Mouse (Mus musculus) WW6 (cell line): ENCODE data around the gene Arl6ip5.
A peak's percentile ranks its signal among the peaks of the same experiment; 100 is the strongest.
"Not testable (repeated sequence)": the region's sequence is repeated elsewhere in the genome, so short reads cannot be mapped to it uniquely, and the experiment has no call there.

Source experiments
- DNase-seq: peaks from one replicate; pipeline ENCODE4 v3.0.0-alpha.2; 2013; ENCODE audit warnings: low read depth, low spot score

Arl6ip5 gene

GRCm38 (mm10) chr6:97223566-97223965 is 13.1 kb downstream of the Arl6ip5 start:
- DNase-seq = no peak

GRCm38 (mm10) chr6:97224505-97224904 is 14.0 kb downstream of the Arl6ip5 start:
- no peak for DNase-seq

- DNase-seq = no peak
Observed at GRCm38 (mm10) chr6:97226083-97226491, 15.6 kb downstream of the Arl6ip5 start.

GRCm38 (mm10) chr6:97227067-97227847 is 16.8 kb downstream of the Arl6ip5 start:
- DNase-seq = no peak

- no peak for DNase-seq
Observed at GRCm38 (mm10) chr6:97234911-97235668, 24.6 kb downstream of the Arl6ip5 start.

GRCm38 (mm10) chr6:97236088-97236487 is 25.6 kb downstream of the Arl6ip5 start:
- no peak for DNase-seq

GRCm38 (mm10) chr6:97239360-97239759 is 28.9 kb downstream of the Arl6ip5 start:
- DNase-seq = no peak

GRCm38 (mm10) chr6:97240092-97240491 is 29.6 kb downstream of the Arl6ip5 start:
- no peak for DNase-seq

- no peak for DNase-seq
Observed at GRCm38 (mm10) chr6:97242522-97242921, 32.0 kb downstream of the Arl6ip5 start.

- DNase-seq = no peak
Observed at GRCm38 (mm10) chr6:97245200-97245599, 34.7 kb downstream of the Arl6ip5 start.

- peak; percentile 26 for DNase-seq
Observed at GRCm38 (mm10) chr6:97250966-97251365, 40.5 kb downstream of the Arl6ip5 start.

GRCm38 (mm10) chr6:97252086-97252485 is 41.6 kb downstream of the Arl6ip5 start:
- no peak for DNase-seq

GRCm38 (mm10) chr6:97252711-97253221 is 42.3 kb downstream of the Arl6ip5 start, which contains the start of gene Lmod3:
Gene Lmod3, minus strand, starts transcription at chr6:97252759.
- no peak for DNase-seq

- DNase-seq = no peak
Observed at GRCm38 (mm10) chr6:97258489-97258888, 48.0 kb downstream of the Arl6ip5 start.

GRCm38 (mm10) chr6:97259926-97260325 is 49.4 kb downstream of the Arl6ip5 start:
- DNase-seq = not testable (repeated sequence)

GRCm38 (mm10) chr6:97262229-97262628 is 51.7 kb downstream of the Arl6ip5 start:
- no peak for DNase-seq

- DNase-seq = not testable (repeated sequence)
Observed at GRCm38 (mm10) chr6:97263750-97264149, 53.3 kb downstream of the Arl6ip5 start.

- DNase-seq = no peak
Observed at GRCm38 (mm10) chr6:97265240-97265639, 54.8 kb downstream of the Arl6ip5 start.

GRCm38 (mm10) chr6:97265705-97266104 is 55.2 kb downstream of the Arl6ip5 start:
- no peak for DNase-seq

- no peak for DNase-seq
Observed at GRCm38 (mm10) chr6:97266661-97267060, 56.2 kb downstream of the Arl6ip5 start.

GRCm38 (mm10) chr6:97267132-97267531 is 56.6 kb downstream of the Arl6ip5 start:
- DNase-seq = no peak

- DNase-seq = no peak
Observed at GRCm38 (mm10) chr6:97269596-97269995, 59.1 kb downstream of the Arl6ip5 start.
